Mouse (Mus musculus): ENCODE results near the gene Ier2.
A peak's percentile ranks its signal among the peaks of the same experiment; 100 is the strongest.

The Ier2 gene

GRCm38 (mm10) chr8:84661458-84661871 lies 1.2 kb downstream of the Ier2 start:
- DNase-seq, result peak; percentile 73 to 84

GRCm38 (mm10) chr8:84660819-84661457 lies 1.7 kb downstream of the Ier2 start:
- peak in 1 of 2 experiments; percentile 45 for DNase-seq

- peak; percentile 70 to 81 for DNase-seq
These were observed 2.5 kb downstream of the Ier2 start for GRCm38 (mm10) chr8:84659936-84660818.

DNA sequence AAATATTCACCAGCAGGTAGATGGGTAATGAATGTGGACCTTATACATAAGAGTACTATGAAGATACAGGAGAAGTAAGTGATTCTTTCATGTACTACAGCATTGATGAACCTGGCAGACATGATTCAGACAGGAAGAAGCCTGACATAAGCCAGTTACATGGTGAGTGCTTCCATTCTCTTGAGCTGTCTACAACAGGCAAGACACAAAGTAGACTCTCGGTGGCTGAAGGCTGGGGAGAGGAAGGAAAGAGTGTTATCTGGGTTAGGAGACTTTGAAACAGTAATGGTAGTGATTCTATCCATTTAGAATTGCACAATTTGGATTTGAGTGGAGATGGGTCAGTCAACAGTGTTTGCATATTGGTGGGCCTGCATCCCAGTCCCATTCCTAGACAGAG lies 3.7 kb downstream of the Ier2 start:
- DNase-seq, result no peak

DNA sequence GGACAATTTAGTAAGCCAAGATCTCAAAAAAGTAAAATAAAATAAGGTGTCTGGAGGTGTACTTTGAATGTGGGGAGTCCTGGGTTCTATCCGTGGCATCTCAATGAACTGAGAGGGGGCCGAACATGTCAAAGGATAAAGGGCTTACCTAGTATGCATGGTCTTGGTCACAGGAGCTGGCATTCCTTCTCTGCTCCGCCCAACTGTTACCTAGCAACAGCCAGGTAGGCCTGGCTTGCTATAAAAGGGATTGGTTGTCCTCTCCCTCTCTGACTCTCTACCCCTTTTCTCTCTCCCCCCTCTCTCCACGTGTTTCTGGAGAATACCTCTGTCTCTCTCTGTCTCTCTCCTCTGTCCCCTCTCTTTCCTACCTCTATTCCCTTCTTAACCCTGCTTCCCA lies 5.0 kb downstream of the Ier2 start:
- DNase-seq, result no peak

- DNase-seq, result no peak
These were observed 5.4 kb downstream of the Ier2 start for GRCm38 (mm10) chr8:84657203-84657602.

- peak; percentile 74 to 79 for DNase-seq
These were observed 6.0 kb downstream of the Ier2 start for GRCm38 (mm10) chr8:84656641-84657126.

DNA sequence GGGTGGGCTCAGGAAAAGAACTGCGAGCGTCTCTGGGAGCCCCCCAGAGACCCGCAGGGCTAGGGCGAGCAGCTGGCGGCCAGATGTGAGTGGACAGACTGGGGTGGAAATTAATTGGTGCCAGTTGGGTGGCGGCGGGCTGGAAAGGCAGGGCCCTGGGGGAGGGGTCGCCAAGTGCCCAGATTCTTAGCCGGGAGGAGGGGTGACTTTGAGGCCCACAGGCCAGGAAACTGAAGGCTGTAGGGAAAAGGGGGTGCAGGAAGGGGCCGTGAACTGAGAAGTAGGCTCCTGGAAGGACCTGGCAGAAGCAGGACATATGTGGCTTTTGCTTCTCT lies 6.5 kb downstream of the Ier2 start:
- DNase-seq, result no peak

DNA sequence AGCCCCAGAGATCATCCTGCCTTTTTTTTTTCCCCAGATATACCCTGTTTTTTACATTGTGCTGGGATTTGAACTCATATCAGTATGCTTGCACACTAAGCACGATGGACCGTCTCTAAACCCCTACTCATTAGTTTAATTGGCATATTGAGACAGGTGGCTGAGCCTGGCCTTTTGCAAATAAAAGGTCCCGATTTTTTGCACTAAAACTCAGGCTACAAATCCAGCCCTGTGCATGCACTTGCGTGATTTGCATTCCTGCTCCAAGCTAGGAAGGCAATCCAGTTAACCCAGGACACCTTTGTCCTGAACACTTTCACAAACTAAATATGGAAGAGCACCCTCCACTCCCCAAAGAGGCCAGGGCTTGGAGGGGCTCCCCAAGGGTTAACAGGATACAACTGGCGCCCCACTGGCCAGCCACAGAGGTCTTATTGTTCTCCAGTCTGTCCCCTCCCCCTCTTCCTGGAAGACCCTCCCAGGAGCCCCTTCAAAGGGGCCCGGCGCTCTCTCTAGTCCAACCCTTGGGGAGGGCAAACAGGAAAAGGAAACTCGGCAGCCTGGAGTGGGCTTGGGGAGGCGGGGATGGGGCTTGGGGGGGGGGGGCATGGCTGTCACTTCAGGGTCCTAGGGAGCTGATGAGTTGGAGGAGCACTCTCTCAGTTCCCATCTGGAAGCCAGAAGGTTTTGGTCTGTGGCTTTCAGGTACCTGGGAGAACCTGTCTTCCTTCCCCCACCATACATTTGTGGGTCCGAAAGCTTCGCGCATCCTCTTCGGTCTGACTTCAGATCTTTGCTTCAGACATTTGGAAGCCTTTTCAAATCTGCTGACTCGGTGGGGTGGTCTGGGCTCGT lies 7.1 kb downstream of the Ier2 start:
- DNase-seq, result no peak

GRCm38 (mm10) chr8:84654597-84654996 lies 8.1 kb downstream of the Ier2 start:
- no peak for DNase-seq

- DNase-seq, result no peak
These were observed 9.5 kb downstream of the Ier2 start for GRCm38 (mm10) chr8:84653092-84653631.

- DNase-seq, result no peak
These were observed 12.4 kb downstream of the Ier2 start for GRCm38 (mm10) chr8:84650213-84650612.

DNA sequence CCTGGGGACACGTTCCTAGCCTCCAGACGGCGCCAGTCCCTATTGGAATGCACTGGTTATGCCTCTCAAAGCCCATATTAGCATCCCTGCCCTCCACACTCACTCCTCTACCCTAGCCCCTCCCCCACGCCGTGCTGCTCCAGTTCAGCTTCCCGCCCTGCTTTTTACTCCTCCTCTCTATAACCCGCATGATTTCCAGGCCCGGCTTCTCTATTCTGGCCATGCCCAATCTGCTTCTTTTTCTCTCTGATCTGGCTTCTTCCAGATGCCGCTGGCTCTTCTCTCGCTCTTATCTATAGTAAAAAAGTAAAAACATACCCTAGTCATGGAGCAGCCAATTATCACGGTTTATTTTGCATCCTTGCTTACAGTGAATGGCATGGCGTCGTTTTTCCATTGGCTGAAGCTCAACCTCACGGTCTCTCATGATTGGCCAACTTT lies 15.2 kb downstream of the Ier2 start:
- no peak for DNase-seq

DNA sequence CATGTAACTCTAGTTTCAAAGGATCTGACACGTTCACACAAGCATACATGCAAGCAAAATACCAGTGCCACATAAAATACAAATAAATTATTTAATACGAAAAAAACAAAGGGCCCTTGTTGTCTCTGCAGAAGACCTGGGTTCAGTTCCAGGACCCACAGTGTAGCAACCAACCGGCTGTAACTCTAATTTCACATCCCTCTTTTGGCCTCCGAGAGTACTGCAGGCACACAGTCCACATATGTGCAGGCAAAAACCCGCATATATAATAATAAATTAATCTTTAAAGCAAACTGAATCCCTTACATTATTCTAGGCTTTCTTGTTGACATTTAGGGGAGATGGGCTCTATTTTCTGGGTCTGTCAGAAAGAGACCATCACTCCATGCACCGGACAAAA lies 15.9 kb downstream of the Ier2 start:
- DNase-seq, result no peak

DNA sequence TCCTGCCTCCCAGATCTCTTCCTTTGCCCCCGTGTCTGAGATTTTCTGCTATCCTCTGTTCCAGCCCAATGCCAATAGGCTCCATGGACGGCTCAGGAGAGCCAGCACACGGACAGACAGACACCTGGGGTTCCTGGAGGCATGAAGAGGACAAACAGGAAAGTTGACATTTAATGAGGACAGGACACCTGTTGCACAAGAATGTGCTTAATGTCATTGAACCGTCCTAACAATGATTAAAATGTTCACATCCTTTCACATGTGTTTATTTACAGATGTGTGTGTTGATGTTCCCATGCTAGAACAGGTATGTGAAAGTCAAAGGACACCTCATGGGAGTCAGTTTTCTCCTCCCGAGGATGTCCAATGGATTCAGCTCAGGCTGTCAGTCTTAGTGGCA lies 19.6 kb downstream of the Ier2 start:
- no peak for DNase-seq

GRCm38 (mm10) chr8:84641578-84642361 lies 20.9 kb downstream of the Ier2 start:
- DNase-seq, result no peak

GRCm38 (mm10) chr8:84640617-84641294 lies 21.9 kb downstream of the Ier2 start:
- no peak for DNase-seq

DNA sequence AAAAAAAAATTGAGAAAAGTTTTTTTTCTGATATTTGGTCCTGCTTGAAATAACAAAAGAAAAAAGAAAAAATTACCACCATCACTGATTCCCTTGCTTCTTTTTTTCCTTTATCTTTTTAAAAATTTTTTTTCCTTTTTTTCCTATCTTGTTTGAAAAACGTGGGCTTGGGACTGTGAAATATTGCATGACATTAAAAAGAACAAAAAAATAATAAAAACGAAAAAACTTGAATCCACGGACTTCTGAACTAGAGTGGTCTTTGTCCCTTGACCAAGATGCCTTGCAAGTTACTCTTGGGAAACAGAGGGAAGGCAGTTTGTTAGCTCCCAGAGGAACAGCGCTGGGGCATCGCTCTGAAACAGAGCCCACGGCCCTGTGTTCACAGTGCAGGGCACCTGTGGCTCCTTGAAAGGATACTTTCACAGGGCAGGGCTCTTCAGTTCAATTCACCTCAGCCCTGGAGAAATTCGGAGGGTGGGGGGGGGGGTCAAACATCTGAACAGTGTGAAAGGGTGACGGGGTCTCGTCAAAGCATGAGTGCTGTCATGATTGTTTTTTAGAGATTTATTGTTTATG lies 22.6 kb downstream of the Ier2 start:
- DNase-seq, result no peak

DNA sequence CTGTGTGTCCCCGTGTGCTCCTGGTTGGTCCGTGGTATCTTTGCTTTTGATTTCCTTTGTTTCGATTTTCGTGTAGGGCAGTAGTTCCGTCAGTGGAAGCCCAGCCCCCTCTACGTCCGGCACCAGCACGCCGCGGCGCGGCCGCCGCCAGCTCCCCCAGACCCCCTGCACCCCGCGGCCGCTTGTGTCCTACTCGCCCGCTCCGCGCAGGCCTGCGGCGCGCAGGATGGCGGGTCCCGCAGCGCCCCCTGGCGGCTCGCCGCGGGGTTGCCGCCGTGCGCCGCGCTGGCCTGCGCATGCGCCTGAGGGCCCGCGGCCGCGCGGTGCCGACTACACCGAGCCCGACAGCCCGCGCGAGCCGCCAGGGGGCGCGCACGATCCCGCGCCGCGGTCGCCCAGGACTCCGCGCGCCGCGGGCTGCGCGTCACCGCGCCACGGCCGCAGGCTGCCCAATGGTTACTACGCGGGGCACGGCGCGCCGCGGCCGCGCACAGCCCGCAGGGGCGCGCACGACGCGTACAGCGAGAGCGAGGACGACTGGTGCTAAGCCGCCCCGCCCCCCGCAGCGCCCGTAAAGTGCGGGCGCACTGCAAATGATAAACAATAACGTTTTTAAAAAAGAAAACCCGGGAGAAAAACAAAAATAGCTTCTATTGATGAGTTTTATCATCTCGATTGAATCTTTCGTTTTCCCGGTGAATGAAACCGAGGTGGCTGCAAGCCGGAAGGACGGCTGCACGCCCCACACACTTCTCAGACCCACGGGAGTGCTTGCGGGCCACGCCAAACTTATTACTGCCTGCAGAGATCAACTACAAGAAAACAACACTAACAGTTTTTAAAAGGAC lies 23.3 kb downstream of the Ier2 start:
- DNase-seq, result peak; percentile 84 to 85

DNA sequence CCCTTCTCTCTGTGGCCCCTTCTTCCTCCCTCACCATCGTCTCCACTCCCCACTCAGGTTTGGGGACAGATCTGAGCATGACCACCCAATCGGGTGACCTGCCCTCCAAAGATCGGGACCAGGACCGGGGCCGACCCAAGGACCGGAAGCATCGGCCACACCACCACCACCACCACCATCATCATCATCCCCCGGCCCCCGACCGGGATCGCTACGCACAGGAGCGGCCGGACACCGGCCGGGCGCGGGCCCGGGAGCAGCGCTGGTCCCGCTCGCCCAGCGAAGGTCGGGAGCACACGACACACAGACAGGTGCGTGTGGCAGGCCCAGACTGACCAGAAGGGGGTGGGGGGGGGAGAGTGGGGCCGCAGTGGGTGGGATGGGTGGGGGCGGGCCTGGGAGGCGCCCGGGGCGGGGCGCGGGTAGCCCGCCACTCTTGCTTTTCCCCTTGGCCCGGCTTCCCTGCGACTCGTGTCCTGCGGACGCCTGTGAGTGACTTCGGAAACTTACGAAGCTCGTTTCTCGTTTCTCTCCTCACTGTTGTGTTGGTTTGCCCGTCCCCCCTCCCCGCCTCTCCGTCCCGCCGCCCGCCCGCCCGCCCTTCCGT lies 24.0 kb downstream of the Ier2 start:
- peak; percentile 37 to 49 for DNase-seq
